In the genomic region with DNA sequence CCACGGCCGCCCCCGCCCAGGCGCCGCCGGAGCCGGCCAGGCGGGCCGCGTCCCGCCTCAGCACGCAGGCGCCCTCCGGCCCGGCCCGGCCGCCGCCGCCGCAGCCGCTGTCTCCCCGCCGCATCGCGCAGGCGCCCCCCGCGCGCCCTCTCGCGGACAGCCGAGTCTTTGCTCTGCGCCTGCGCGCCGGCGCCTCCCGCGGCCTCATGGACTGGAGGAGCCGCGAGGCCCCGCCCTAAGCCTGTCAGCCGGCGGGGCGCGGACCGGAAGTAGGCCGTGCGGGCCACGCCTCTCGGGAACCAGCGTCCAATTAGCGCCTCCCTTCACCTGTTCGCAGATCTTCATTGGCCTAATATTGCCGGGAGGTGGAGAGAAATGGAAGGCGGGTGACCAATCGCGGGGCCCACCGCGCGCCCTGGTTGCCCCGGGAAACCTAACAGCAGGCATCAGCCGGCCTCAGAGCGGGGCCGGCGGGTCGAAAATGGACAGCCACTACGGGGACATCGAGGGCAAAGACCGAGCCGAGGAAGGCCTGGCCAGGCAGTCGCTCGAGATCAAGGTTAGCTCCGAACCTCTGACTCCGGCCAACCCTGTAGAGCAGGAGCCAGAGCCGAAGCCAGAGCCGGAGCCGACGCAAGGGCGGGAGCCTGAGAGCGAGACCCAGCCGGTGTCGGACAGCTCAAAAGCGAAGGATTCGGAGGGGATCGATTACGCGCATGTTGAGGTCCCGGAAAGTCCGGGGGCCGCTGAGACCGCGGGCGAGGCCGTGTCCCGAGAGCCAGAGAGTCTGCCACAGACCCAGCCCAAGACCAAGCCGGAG, we compare ENCODE assay signal across 8 mouse cellular contexts. TPM values are rescaled to one million over a fixed set of nuclear protein-coding genes. Genes with fewer than 3 reads are reported as not detected.
DNase-seq lines count a peak whose midpoint lies in the region; ATAC-seq lines count a peak whose summit lies in the region.

Gene Tada2b, minus strand, starts transcription at position 115 of the 820 bp plus-strand sequence.
Gene Ccdc96, plus strand, starts transcription at position 418 of the 820 bp plus-strand sequence.

- DNase-seq in adipocyte (ENCODE audit: low spot score): peak; percentile 98
- peak; percentile 99 for DNase-seq in embryo, embryonic 10 days (ENCODE audit: low spot score)
- DNase-seq in gastrocnemius, postnatal 10 days: peak; percentile 98
- peak; percentile 99 for DNase-seq in induced T-regulatory cell, adult 2 months (ENCODE audit: low read depth)
- DNase-seq in left cerebral cortex, adult 9 months (ENCODE audit: low spot score in 2 of 2): peak; percentile 97 to 99
- peak; percentile 97 for DNase-seq in right cerebral cortex, postnatal 14 days
- DNase-seq in urinary bladder, postnatal 36 days (ENCODE audit: low spot score in 2 of 2): peak; percentile 92 to 97

- ATAC-seq in megakaryocyte progenitor cell, adult 5-6 weeks (replicated peaks; ENCODE audit: poor library complexity): peak; percentile 88

RNA-seq across cellular contexts. Expression of gene Tada2b, which starts in this region (rescaled TPM):
- 10 to 100 TPM; 12.0 to 12.1 TPM for total RNA-seq in gastrocnemius, postnatal 10 days (2021)
- 10.8 and 12.2 TPM in 2 replicates for total RNA-seq in megakaryocyte progenitor cell, adult 5-6 weeks (2015)
- 20.6 and 21.5 TPM in 2 replicates for total RNA-seq in megakaryocyte progenitor cell, adult 5-6 weeks (2017)

RNA-seq across cellular contexts. Expression of gene Ccdc96, which starts in this region (rescaled TPM):
- total RNA-seq in gastrocnemius, postnatal 10 days (2021): under 1 TPM; 0.12 to 0.16 TPM
- total RNA-seq in megakaryocyte progenitor cell, adult 5-6 weeks (2015): 0.02 and 0.05 TPM in 2 replicates
- total RNA-seq in megakaryocyte progenitor cell, adult 5-6 weeks (2017): 0.25 TPM in 1 of 2 replicates, not detected in the other

Comparison
In these comparisons a context has a peak if more than half of its experiments do, and no peak if none do; other contexts are left out.
1. Peak in every context shown above with its lines: DNase-seq and ATAC-seq.